Mouse (Mus musculus): ENCODE measurements around the gene Ttc6. TPM values are rescaled to one million over a fixed set of nuclear protein-coding genes. Genes with fewer than 3 reads are reported as not detected.

Ttc6 gene
- polyA plus RNA-seq, 2 experiments: 0.18 to 0.47 TPM

- peaks cover 10% of the 10 kb centered on the region for H3K4me1 ChIP-seq (ENCODE audit: control insufficient read depth, insufficient read depth, low read length)
- H3K27me3 ChIP-seq (ENCODE audit: control insufficient read depth, insufficient read depth, low read length): peaks cover 98% of the 10 kb centered on the region
- H3K4me2 ChIP-seq (replicated peaks; ENCODE audit: low read depth, low read length, severe bottlenecking): no peak overlapping the region
- TF ChIP-seq POLR2A (IDR thresholded peaks at IDR 0.05; ENCODE audit: borderline replicate concordance, extremely low read depth, insufficient read depth, insufficient read length): no peak
- no peak overlapping the region for H3K9ac ChIP-seq (ENCODE audit: low read depth, low read length, severe bottlenecking)
- no peaks in the 10 kb centered on the region for H3K36me3 ChIP-seq (ENCODE audit: control insufficient read depth, insufficient read depth, low read length)
- under 1% methylated on average over 25 of the region's 25 CpGs for WGBS
- no peak for ATAC-seq (ENCODE audit: low FRiP score, low read depth)
- H3K27ac ChIP-seq (replicated peaks; ENCODE audit: low read depth, low read length): no peak overlapping the region
- no peaks in the 10 kb centered on the region for H3K9me3 ChIP-seq (ENCODE audit: control insufficient read depth, low read length)
- H3K4me3 ChIP-seq (replicated peaks; ENCODE audit: low read length): no peak overlapping the region
- no peak for DNase-seq (ENCODE audit: low spot score)
These were observed 14.8 kb upstream of the Ttc6 start for GRCm38 (mm10) chr12:57548981-57549666.

- Histone ChIP-seq H3K9ac (ENCODE audit: low read depth, low read length, severe bottlenecking) (no peak overlapping the region), H3K9me3 (ENCODE audit: control insufficient read depth, low read length) (no peaks in the 10 kb centered on the region), H3K4me3 (replicated peaks; ENCODE audit: low read length) (no peak overlapping the region), H3K27me3 (ENCODE audit: control insufficient read depth, insufficient read depth, low read length) (peaks cover 98% of the 10 kb centered on the region), H3K36me3 (ENCODE audit: control insufficient read depth, insufficient read depth, low read length) (no peaks in the 10 kb centered on the region), H3K4me1 (ENCODE audit: control insufficient read depth, insufficient read depth, low read length) (peaks cover 10% of the 10 kb centered on the region), H3K27ac (replicated peaks; ENCODE audit: low read depth, low read length) (no peak overlapping the region), H3K4me2 (replicated peaks; ENCODE audit: low read depth, low read length, severe bottlenecking) (no peak overlapping the region)
- DNase-seq (ENCODE audit: low spot score) (no peak), ATAC-seq (ENCODE audit: low FRiP score, low read depth) (no peak)
- no peak for TF ChIP-seq POLR2A (IDR thresholded peaks at IDR 0.05; ENCODE audit: borderline replicate concordance, extremely low read depth, insufficient read depth, insufficient read length)
- WGBS: 2% methylated on average over 15 of the region's 15 CpGs
These were observed 14.2 kb upstream of the Ttc6 start for GRCm38 (mm10) chr12:57549667-57550160.

GRCm38 (mm10) chr12:57550181-57550808, 13.6 kb upstream of the Ttc6 start:
- ATAC-seq (ENCODE audit: low FRiP score, low read depth): no peak
- no peak for TF ChIP-seq POLR2A (IDR thresholded peaks at IDR 0.05; ENCODE audit: borderline replicate concordance, extremely low read depth, insufficient read depth, insufficient read length)
- no peak for DNase-seq (ENCODE audit: low spot score)
- Histone ChIP-seq H3K4me2 (replicated peaks; ENCODE audit: low read depth, low read length, severe bottlenecking) (no peak overlapping the region), H3K4me3 (replicated peaks; ENCODE audit: low read length) (no peak overlapping the region), H3K36me3 (ENCODE audit: control insufficient read depth, insufficient read depth, low read length) (no peaks in the 10 kb centered on the region), H3K27ac (replicated peaks; ENCODE audit: low read depth, low read length) (no peak overlapping the region), H3K9ac (ENCODE audit: low read depth, low read length, severe bottlenecking) (no peak overlapping the region), H3K4me1 (ENCODE audit: control insufficient read depth, insufficient read depth, low read length) (peaks cover 8% of the 10 kb centered on the region), H3K27me3 (ENCODE audit: control insufficient read depth, insufficient read depth, low read length) (peaks cover 99% of the 10 kb centered on the region), H3K9me3 (ENCODE audit: control insufficient read depth, low read length) (no peaks in the 10 kb centered on the region)
- WGBS: 2% methylated on average over 31 of the region's 31 CpGs

GRCm38 (mm10) chr12:57550881-57551280, 13.0 kb upstream of the Ttc6 start:
- ATAC-seq (ENCODE audit: low FRiP score, low read depth) (no peak), DNase-seq (ENCODE audit: low spot score) (no peak)
- no peak overlapping the region for H3K4me2 ChIP-seq (replicated peaks; ENCODE audit: low read depth, low read length, severe bottlenecking)

GRCm38 (mm10) chr12:57552286-57552685, 11.6 kb upstream of the Ttc6 start:
- Histone ChIP-seq H3K27ac (replicated peaks; ENCODE audit: low read depth, low read length) (no peak overlapping the region), H3K36me3 (ENCODE audit: control insufficient read depth, insufficient read depth, low read length) (no peaks in the 10 kb centered on the region), H3K4me3 (replicated peaks; ENCODE audit: low read length) (no peak overlapping the region), H3K27me3 (ENCODE audit: control insufficient read depth, insufficient read depth, low read length) (peaks cover 90% of the 10 kb centered on the region), H3K9me3 (ENCODE audit: control insufficient read depth, low read length) (no peaks in the 10 kb centered on the region), H3K9ac (ENCODE audit: low read depth, low read length, severe bottlenecking) (no peak overlapping the region), H3K4me2 (replicated peaks; ENCODE audit: low read depth, low read length, severe bottlenecking) (no peak overlapping the region), H3K4me1 (ENCODE audit: control insufficient read depth, insufficient read depth, low read length) (no peaks in the 10 kb centered on the region)
- ATAC-seq (ENCODE audit: low FRiP score, low read depth) (no peak), DNase-seq (ENCODE audit: low spot score) (no peak)
- 10% methylated on average over 3 of the region's 3 CpGs for WGBS
- no peak for TF ChIP-seq POLR2A (IDR thresholded peaks at IDR 0.05; ENCODE audit: borderline replicate concordance, extremely low read depth, insufficient read depth, insufficient read length)

More at GRCm38 (mm10) chr12:57550881-57551280, 13.0 kb upstream of the Ttc6 start:
- peaks cover 2% of the 10 kb centered on the region for H3K4me1 ChIP-seq (ENCODE audit: control insufficient read depth, insufficient read depth, low read length)
- no peaks in the 10 kb centered on the region for H3K9me3 ChIP-seq (ENCODE audit: control insufficient read depth, low read length)
- peaks cover 99% of the 10 kb centered on the region for H3K27me3 ChIP-seq (ENCODE audit: control insufficient read depth, insufficient read depth, low read length)
- no peak for TF ChIP-seq POLR2A (IDR thresholded peaks at IDR 0.05; ENCODE audit: borderline replicate concordance, extremely low read depth, insufficient read depth, insufficient read length)
- H3K27ac ChIP-seq (replicated peaks; ENCODE audit: low read depth, low read length): no peak overlapping the region
- no peaks in the 10 kb centered on the region for H3K36me3 ChIP-seq (ENCODE audit: control insufficient read depth, insufficient read depth, low read length)
- WGBS: 5% methylated on average over 8 of the region's 8 CpGs
- no peak overlapping the region for H3K4me3 ChIP-seq (replicated peaks; ENCODE audit: low read length)
- no peak overlapping the region for H3K9ac ChIP-seq (ENCODE audit: low read depth, low read length, severe bottlenecking)
